Mouse (Mus musculus): ENCODE measurements around the gene Dnajc17. TPM values are rescaled to one million over a fixed set of nuclear protein-coding genes. Genes with fewer than 3 reads are reported as not detected.

Gene Dnajc17
- polyA plus RNA-seq (2012; rRNA removed) (18.1 and 33.1 TPM in 2 replicates), polyA plus RNA-seq (2014; fragmentation: Nextera tagmentation; extraction: Ambion mirVana) (18.0 and 20.5 TPM in 2 replicates)

- peak; percentile 52; the same call in 1 of the 2 replicates for TF ChIP-seq POLR2A (IDR thresholded peaks at IDR 0.05; ENCODE audit: borderline replicate concordance, extremely low read depth, insufficient read depth, insufficient read length)
- H3K9me3 ChIP-seq (ENCODE audit: control insufficient read depth, low read length): no peaks in the 10 kb centered on the region
- H3K9ac ChIP-seq (ENCODE audit: low read depth, low read length, severe bottlenecking): peak within 1 kb of the TSS; percentile 74
- peaks cover 32% of the 10 kb centered on the region for H3K36me3 ChIP-seq (ENCODE audit: control insufficient read depth, insufficient read depth, low read length)
- peak; percentile 98 for DNase-seq (ENCODE audit: low spot score)
- peaks cover 4% of the 10 kb centered on the region; the same call in 1 of the 2 replicates for H3K4me1 ChIP-seq (ENCODE audit: control insufficient read depth, insufficient read depth, low read length)
- H3K27me3 ChIP-seq (ENCODE audit: control insufficient read depth, insufficient read depth, low read length): no peaks in the 10 kb centered on the region
- under 1% methylated on average over 45 of the region's 51 CpGs for WGBS
- peak; percentile 98 for ATAC-seq (ENCODE audit: low FRiP score, low read depth)
- H3K27ac ChIP-seq (replicated peaks; ENCODE audit: low read depth, low read length): peak within 1 kb of the TSS; percentile 88
- peak within 1 kb of the TSS; percentile 60 for H3K4me2 ChIP-seq (replicated peaks; ENCODE audit: low read depth, low read length, severe bottlenecking)
- peak within 1 kb of the TSS; percentile 74 for H3K4me3 ChIP-seq (replicated peaks; ENCODE audit: low read length)
Measured at GRCm38 (mm10) chr2:119208344-119209175, at the start of gene Dnajc17, which contains the start of gene Zfyve19. Gene Dnajc17 (minus strand): TSS chr2:119208795. Gene Zfyve19 (plus strand): TSS chr2:119208617.

GRCm38 (mm10) chr2:119254976-119255375 lies 46.4 kb upstream of the Dnajc17 start:
- TF ChIP-seq POLR2A (IDR thresholded peaks at IDR 0.05; ENCODE audit: borderline replicate concordance, extremely low read depth, insufficient read depth, insufficient read length): no peak
- Histone ChIP-seq H3K4me2 (replicated peaks; ENCODE audit: low read depth, low read length, severe bottlenecking) (no peak overlapping the region), H3K9ac (ENCODE audit: low read depth, low read length, severe bottlenecking) (no peak overlapping the region), H3K4me3 (replicated peaks; ENCODE audit: low read length) (no peak overlapping the region), H3K4me1 (ENCODE audit: control insufficient read depth, insufficient read depth, low read length) (no peaks in the 10 kb centered on the region), H3K27me3 (ENCODE audit: control insufficient read depth, insufficient read depth, low read length) (0 out of 2 replicates have a peak, but pooled peaks cover 3% of the 10 kb centered on the region), H3K36me3 (ENCODE audit: control insufficient read depth, insufficient read depth, low read length) (no peaks in the 10 kb centered on the region), H3K9me3 (ENCODE audit: control insufficient read depth, low read length) (no peaks in the 10 kb centered on the region), H3K27ac (replicated peaks; ENCODE audit: low read depth, low read length) (no peak overlapping the region)
- DNase-seq (ENCODE audit: low spot score): no peak
- 32% methylated on average over 7 of the region's 7 CpGs for WGBS
- no peak for ATAC-seq (ENCODE audit: low FRiP score, low read depth)

GRCm38 (mm10) chr2:119250826-119251478 lies 42.4 kb upstream of the Dnajc17 start:
- Histone ChIP-seq H3K9ac (ENCODE audit: low read depth, low read length, severe bottlenecking) (no peak overlapping the region), H3K36me3 (ENCODE audit: control insufficient read depth, insufficient read depth, low read length) (no peaks in the 10 kb centered on the region), H3K4me1 (ENCODE audit: control insufficient read depth, insufficient read depth, low read length) (no peaks in the 10 kb centered on the region), H3K9me3 (ENCODE audit: control insufficient read depth, low read length) (no peaks in the 10 kb centered on the region), H3K27ac (replicated peaks; ENCODE audit: low read depth, low read length) (no peak overlapping the region), H3K4me2 (replicated peaks; ENCODE audit: low read depth, low read length, severe bottlenecking) (no peak overlapping the region), H3K27me3 (ENCODE audit: control insufficient read depth, insufficient read depth, low read length) (0 out of 2 replicates have a peak, but pooled peaks cover 3% of the 10 kb centered on the region), H3K4me3 (replicated peaks; ENCODE audit: low read length) (no peak overlapping the region)
- DNase-seq (ENCODE audit: low spot score) (peak; percentile 89), ATAC-seq (ENCODE audit: low FRiP score, low read depth) (peak; percentile 74)
- 16% methylated on average over 11 of the region's 11 CpGs for WGBS
- TF ChIP-seq POLR2A (IDR thresholded peaks at IDR 0.05; ENCODE audit: borderline replicate concordance, extremely low read depth, insufficient read depth, insufficient read length): no peak

- no peak overlapping the region for H3K27ac ChIP-seq (replicated peaks; ENCODE audit: low read depth, low read length)
- no peaks in the 10 kb centered on the region for H3K9me3 ChIP-seq (ENCODE audit: control insufficient read depth, low read length)
- no peaks in the 10 kb centered on the region for H3K4me1 ChIP-seq (ENCODE audit: control insufficient read depth, insufficient read depth, low read length)
- WGBS: 64% methylated on average over 5 of the region's 5 CpGs
- 0 out of 2 replicates have a peak, but pooled peaks cover 1% of the 10 kb centered on the region for H3K27me3 ChIP-seq (ENCODE audit: control insufficient read depth, insufficient read depth, low read length)
- no peak for TF ChIP-seq POLR2A (IDR thresholded peaks at IDR 0.05; ENCODE audit: borderline replicate concordance, extremely low read depth, insufficient read depth, insufficient read length)
- no peak overlapping the region for H3K4me2 ChIP-seq (replicated peaks; ENCODE audit: low read depth, low read length, severe bottlenecking)
- no peak overlapping the region for H3K9ac ChIP-seq (ENCODE audit: low read depth, low read length, severe bottlenecking)
- H3K36me3 ChIP-seq (ENCODE audit: control insufficient read depth, insufficient read depth, low read length): no peaks in the 10 kb centered on the region
- DNase-seq (ENCODE audit: low spot score): no peak
- ATAC-seq (ENCODE audit: low FRiP score, low read depth): no peak
- H3K4me3 ChIP-seq (replicated peaks; ENCODE audit: low read length): no peak overlapping the region
Measured at GRCm38 (mm10) chr2:119250377-119250776, 41.8 kb upstream of the Dnajc17 start.

GRCm38 (mm10) chr2:119249592-119250061 lies 41.0 kb upstream of the Dnajc17 start:
- no peaks in the 10 kb centered on the region for H3K36me3 ChIP-seq (ENCODE audit: control insufficient read depth, insufficient read depth, low read length)

More at GRCm38 (mm10) chr2:119249592-119250061, 41.0 kb upstream of the Dnajc17 start:
- no peak overlapping the region for H3K4me2 ChIP-seq (replicated peaks; ENCODE audit: low read depth, low read length, severe bottlenecking)
- no peaks in the 10 kb centered on the region for H3K4me1 ChIP-seq (ENCODE audit: control insufficient read depth, insufficient read depth, low read length)
- no peaks in the 10 kb centered on the region for H3K27me3 ChIP-seq (ENCODE audit: control insufficient read depth, insufficient read depth, low read length)
- DNase-seq (ENCODE audit: low spot score): no peak
- 73% methylated on average over 4 of the region's 4 CpGs for WGBS
- no peak overlapping the region for H3K27ac ChIP-seq (replicated peaks; ENCODE audit: low read depth, low read length)
- H3K9me3 ChIP-seq (ENCODE audit: control insufficient read depth, low read length): no peaks in the 10 kb centered on the region
- TF ChIP-seq POLR2A (IDR thresholded peaks at IDR 0.05; ENCODE audit: borderline replicate concordance, extremely low read depth, insufficient read depth, insufficient read length): no peak
- no peak for ATAC-seq (ENCODE audit: low FRiP score, low read depth)
- no peak overlapping the region for H3K4me3 ChIP-seq (replicated peaks; ENCODE audit: low read length)
- no peak overlapping the region for H3K9ac ChIP-seq (ENCODE audit: low read depth, low read length, severe bottlenecking)

All from limb, embryonic 14.5 days (tissue).